Mouse (Mus musculus) kidney, embryonic 14.5 days (tissue): Measurements from ENCODE around the gene Dcbld2. TPM values are rescaled to one million over a fixed set of nuclear protein-coding genes. Genes with fewer than 3 reads are reported as not detected.

Experiments used
- ATAC-seq: fragments of 200-750 bp; cut with Nextera tagmentation; 2 replicates; pipeline ENCODE4 v1.8.0; 2017; ENCODE audit warnings: moderate number of reproducible peaks, mild to moderate bottlenecking, moderate TSS enrichment, moderate library complexity; ENCODE audit not compliant: low FRiP score, low TSS enrichment
- H3K27ac ChIP-seq: fragments of 300-500 bp; sonication (generic); 2 replicates; pipeline ENCODE4 v1.5.1; 2014; ENCODE audit warnings: low read depth, mild to moderate bottlenecking, low read length, moderate library complexity, mixed read lengths
- H3K27me3 ChIP-seq: fragments of 300-500 bp; sonication (generic); 2 replicates; pipeline ENCODE4 v1.6.1; 2014; ENCODE audit warnings: mild to moderate bottlenecking, low read length; ENCODE audit not compliant: control insufficient read depth, insufficient read depth
- H3K36me3 ChIP-seq: fragments of 300-500 bp; sonication (generic); 2 replicates; pipeline ENCODE4 v1.6.1; 2014; ENCODE audit warnings: low read length, mixed read lengths; ENCODE audit not compliant: control insufficient read depth, insufficient read depth
- H3K4me1 ChIP-seq: fragments of 300-500 bp; sonication (generic); 2 replicates; pipeline ENCODE4 v1.6.1; 2014; ENCODE audit warnings: low read length, mixed read lengths; ENCODE audit not compliant: control insufficient read depth, insufficient read depth
- H3K4me2 ChIP-seq: fragments of 300-500 bp; sonication (generic); replicated peaks from 2 replicates; pipeline ENCODE4 v1.6.1; 2014; ENCODE audit warnings: low read depth, mild to moderate bottlenecking, low read length
- H3K4me3 ChIP-seq: fragments of 300-500 bp; sonication (generic); 2 replicates; pipeline ENCODE4 v1.5.1; 2014; ENCODE audit warnings: mild to moderate bottlenecking, low read length
- H3K9ac ChIP-seq: fragments of 300-500 bp; sonication (generic); 2 replicates; pipeline ENCODE4 v1.6.1; 2014; ENCODE audit warnings: low read depth, mild to moderate bottlenecking, low read length, moderate library complexity
- H3K9me3 ChIP-seq: fragments of 300-500 bp; sonication (generic); 2 replicates; pipeline ENCODE4 v1.6.1; 2016; ENCODE audit warnings: low read length; ENCODE audit not compliant: control insufficient read depth
- WGBS: fragments of 180-500 bp; shearing (Covaris S2); extraction: QIAGEN DNeasy Blood & Tissue Kit; methylation state at CpG from one replicate; pipeline ENCODE4 v1.1.7; 2014; 5-methylcytosine and 5-hydroxymethylcytosine counted together
- polyA plus RNA-seq: library from polyadenylated mRNA; unstranded; fragments of >200 nt; fragmentation: Nextera tagmentation; extraction: Ambion mirVana; gene quantifications from 2 replicates; pipeline ENCODE4 v1.2.1, GENCODE M21; 2014

Gene Dcbld2
- polyA plus RNA-seq, 1 experiment from 2014 or later, result 9.3 TPM

DNA sequence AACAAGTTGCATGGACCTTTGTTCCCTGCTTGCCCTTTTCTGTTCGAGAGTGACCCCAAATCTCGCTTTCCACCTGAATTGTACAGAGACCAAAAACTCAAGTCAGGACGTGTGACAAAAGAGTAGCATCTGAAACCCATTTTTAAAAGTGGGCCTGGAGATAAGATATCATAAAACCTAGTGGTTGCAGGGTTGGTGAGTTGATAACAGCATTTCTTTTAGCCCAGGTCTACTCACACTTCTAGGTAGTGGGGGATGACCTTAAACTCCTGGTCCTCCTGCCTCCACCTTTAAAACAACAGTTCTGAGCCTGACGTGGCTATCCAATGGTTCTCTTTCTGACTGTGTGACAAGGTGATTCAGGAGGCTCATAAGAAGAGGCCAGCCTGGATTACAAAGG lies 62.6 kb downstream of the Dcbld2 start:
- H3K9me3 ChIP-seq, result no peaks in the 10 kb centered on the region
- no peak overlapping the region for H3K4me2 ChIP-seq
- ATAC-seq, result no peak
- peaks cover 56% of the 10 kb centered on the region for H3K36me3 ChIP-seq
- no peak overlapping the region for H3K27ac ChIP-seq
- no peaks in the 10 kb centered on the region for H3K4me1 ChIP-seq
- H3K27me3 ChIP-seq, result no peaks in the 10 kb centered on the region
- no peak overlapping the region for H3K4me3 ChIP-seq
- no peak overlapping the region for H3K9ac ChIP-seq
- WGBS, result 85% methylated on average over 4 of the region's 4 CpGs

- H3K9me3 ChIP-seq, result 0 out of 2 replicates have a peak, but pooled peaks cover 4% of the 10 kb centered on the region
- H3K4me2 ChIP-seq, result no peak overlapping the region
- no peaks in the 10 kb centered on the region for H3K27me3 ChIP-seq
- no peak for ATAC-seq
- H3K9ac ChIP-seq, result no peak overlapping the region
- no peak overlapping the region for H3K4me3 ChIP-seq
- peaks cover 4% of the 10 kb centered on the region for H3K4me1 ChIP-seq
- peaks cover 51% of the 10 kb centered on the region for H3K36me3 ChIP-seq
- H3K27ac ChIP-seq, result no peak overlapping the region
- 81% methylated on average over 3 of the region's 3 CpGs for WGBS
Observed at GRCm38 (mm10) chr16:58474875-58475274, 66.6 kb downstream of the Dcbld2 start.

- peak overlapping the region; percentile 47; the same call in 1 of the 2 replicates for H3K27ac ChIP-seq
- WGBS, result 82% methylated on average over 3 of the region's 3 CpGs
Observed at GRCm38 (mm10) chr16:58475544-58476154, 67.4 kb downstream of the Dcbld2 start.

GRCm38 (mm10) chr16:58476363-58476762 lies 68.1 kb downstream of the Dcbld2 start:
- 0 out of 2 replicates have a peak, but pooled peaks cover 4% of the 10 kb centered on the region for H3K9me3 ChIP-seq
- peaks cover 45% of the 10 kb centered on the region for H3K36me3 ChIP-seq
- WGBS, result 60% methylated on average over 2 of the region's 2 CpGs
- no peak overlapping the region for H3K4me3 ChIP-seq
- no peak overlapping the region for H3K4me2 ChIP-seq
- no peak overlapping the region for H3K9ac ChIP-seq
- peaks cover 7% of the 10 kb centered on the region for H3K4me1 ChIP-seq
- no peak for ATAC-seq
- no peaks in the 10 kb centered on the region for H3K27me3 ChIP-seq
- H3K27ac ChIP-seq, result peak overlapping the region; percentile 47; the same call in 1 of the 2 replicates

More at GRCm38 (mm10) chr16:58475544-58476154, 67.4 kb downstream of the Dcbld2 start:
- no peaks in the 10 kb centered on the region for H3K27me3 ChIP-seq
- 0 out of 2 replicates have a peak, but pooled peaks have one; percentile 30 for ATAC-seq
- peaks cover 47% of the 10 kb centered on the region for H3K36me3 ChIP-seq
- 0 out of 2 replicates have a peak, but pooled peaks cover 4% of the 10 kb centered on the region for H3K9me3 ChIP-seq
- no peak overlapping the region for H3K9ac ChIP-seq
- no peak overlapping the region for H3K4me2 ChIP-seq
- no peak overlapping the region for H3K4me3 ChIP-seq
- H3K4me1 ChIP-seq, result peaks cover 7% of the 10 kb centered on the region

DNA sequence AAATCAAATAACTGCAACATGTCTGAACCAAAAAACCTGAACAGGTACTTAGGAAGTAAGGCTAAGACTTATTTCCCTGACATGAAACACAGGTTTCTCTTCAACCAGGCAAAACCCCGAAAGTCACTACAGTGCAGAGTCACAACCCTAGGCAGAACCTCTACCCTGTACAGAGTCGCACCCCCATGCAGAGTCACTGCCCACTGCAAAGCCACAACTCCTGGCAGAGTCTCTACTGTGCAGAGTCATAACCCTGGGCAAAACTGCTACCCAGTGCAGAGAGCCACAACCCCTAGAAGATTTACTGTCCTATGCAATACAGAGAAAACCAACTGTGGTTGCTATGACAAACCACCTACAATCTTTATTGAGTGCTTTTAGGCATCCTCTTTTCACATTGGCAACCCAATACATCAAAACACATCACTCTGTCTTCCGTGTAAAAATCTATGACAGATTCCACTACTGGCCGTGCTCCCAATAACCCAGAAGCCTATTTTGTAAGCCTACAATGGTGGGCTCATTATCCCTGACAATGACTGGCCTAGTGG lies 71.7 kb downstream of the Dcbld2 start:
- peaks cover 25% of the 10 kb centered on the region for H3K36me3 ChIP-seq
- H3K4me3 ChIP-seq, result no peak overlapping the region
- H3K4me2 ChIP-seq, result no peak overlapping the region
- 89% methylated on average over 4 of the region's 4 CpGs for WGBS
- H3K4me1 ChIP-seq, result peaks cover 14% of the 10 kb centered on the region
- H3K27me3 ChIP-seq, result no peaks in the 10 kb centered on the region
- H3K9me3 ChIP-seq, result 0 out of 2 replicates have a peak, but pooled peaks cover 4% of the 10 kb centered on the region
- no peak overlapping the region for H3K27ac ChIP-seq
- no peak for ATAC-seq
- H3K9ac ChIP-seq, result no peak overlapping the region

- Histone ChIP-seq H3K27ac (peak overlapping the region; percentile 63), H3K27me3 (no peaks in the 10 kb centered on the region), H3K36me3 (peaks cover 25% of the 10 kb centered on the region), H3K9me3 (0 out of 2 replicates have a peak, but pooled peaks cover 4% of the 10 kb centered on the region), H3K4me1 (peaks cover 14% of the 10 kb centered on the region), H3K4me2 (no peak overlapping the region), H3K4me3 (no peak overlapping the region), H3K9ac (no peak overlapping the region)
- peak; percentile 77 for ATAC-seq
- WGBS, result 63% methylated on average over 9 of the region's 9 CpGs
Observed at GRCm38 (mm10) chr16:58481219-58481905, 73.1 kb downstream of the Dcbld2 start.

GRCm38 (mm10) chr16:58481906-58482270 lies 73.6 kb downstream of the Dcbld2 start:
- 69% methylated on average over 5 of the region's 5 CpGs for WGBS
- Histone ChIP-seq H3K36me3 (peaks cover 25% of the 10 kb centered on the region), H3K27me3 (no peaks in the 10 kb centered on the region), H3K9me3 (0 out of 2 replicates have a peak, but pooled peaks cover 4% of the 10 kb centered on the region), H3K4me2 (no peak overlapping the region), H3K4me1 (peaks cover 14% of the 10 kb centered on the region), H3K9ac (no peak overlapping the region), H3K27ac (peak overlapping the region; percentile 63), H3K4me3 (no peak overlapping the region)
- ATAC-seq, result no peak

DNA sequence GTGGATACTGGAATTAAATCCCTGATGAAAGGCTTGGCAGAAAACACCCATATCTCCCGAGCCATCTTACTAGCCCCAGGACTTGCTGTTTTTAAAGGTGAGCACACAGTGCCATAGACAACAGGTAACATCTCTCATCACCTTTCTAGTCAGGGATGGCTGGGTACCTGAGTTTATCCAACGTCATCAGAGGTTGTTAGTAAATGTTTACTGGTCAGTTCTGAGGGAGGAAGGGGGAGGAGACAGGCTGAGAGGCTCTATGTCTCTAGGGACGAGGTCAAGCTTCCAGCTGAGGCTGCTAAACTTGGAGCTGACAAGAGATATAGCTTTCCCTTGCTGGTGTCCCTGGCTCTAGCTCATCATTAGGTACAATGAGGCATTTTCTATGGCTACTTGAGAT lies 74.1 kb downstream of the Dcbld2 start:
- 40% methylated on average over 3 of the region's 3 CpGs for WGBS
- Histone ChIP-seq H3K27me3 (no peaks in the 10 kb centered on the region), H3K27ac (peak overlapping the region; percentile 42; the same call in 1 of the 2 replicates)

GRCm38 (mm10) chr16:58487861-58488260 lies 79.6 kb downstream of the Dcbld2 start:
- ATAC-seq, result no peak
- no peak overlapping the region for H3K9ac ChIP-seq
- no peak overlapping the region for H3K27ac ChIP-seq
- H3K9me3 ChIP-seq, result no peaks in the 10 kb centered on the region
- H3K27me3 ChIP-seq, result no peaks in the 10 kb centered on the region
- no peaks in the 10 kb centered on the region; the same call in 1 of the 2 replicates for H3K4me1 ChIP-seq
- WGBS, result 80% methylated on average over 6 of the region's 6 CpGs
- H3K4me2 ChIP-seq, result no peak overlapping the region
- H3K36me3 ChIP-seq, result peaks cover 26% of the 10 kb centered on the region; the same call in 1 of the 2 replicates
- H3K4me3 ChIP-seq, result no peak overlapping the region

More for the DNA sequence above, 74.1 kb downstream of the Dcbld2 start:
- H3K4me2 ChIP-seq, result no peak overlapping the region
- no peak for ATAC-seq
- 0 out of 2 replicates have a peak, but pooled peaks cover 4% of the 10 kb centered on the region for H3K9me3 ChIP-seq
- H3K9ac ChIP-seq, result no peak overlapping the region
- H3K4me3 ChIP-seq, result no peak overlapping the region
- peaks cover 25% of the 10 kb centered on the region for H3K36me3 ChIP-seq
- peaks cover 14% of the 10 kb centered on the region for H3K4me1 ChIP-seq
